Mouse (Mus musculus): Measurements from ENCODE around the gene Spryd7.

Spryd7 gene

DNA sequence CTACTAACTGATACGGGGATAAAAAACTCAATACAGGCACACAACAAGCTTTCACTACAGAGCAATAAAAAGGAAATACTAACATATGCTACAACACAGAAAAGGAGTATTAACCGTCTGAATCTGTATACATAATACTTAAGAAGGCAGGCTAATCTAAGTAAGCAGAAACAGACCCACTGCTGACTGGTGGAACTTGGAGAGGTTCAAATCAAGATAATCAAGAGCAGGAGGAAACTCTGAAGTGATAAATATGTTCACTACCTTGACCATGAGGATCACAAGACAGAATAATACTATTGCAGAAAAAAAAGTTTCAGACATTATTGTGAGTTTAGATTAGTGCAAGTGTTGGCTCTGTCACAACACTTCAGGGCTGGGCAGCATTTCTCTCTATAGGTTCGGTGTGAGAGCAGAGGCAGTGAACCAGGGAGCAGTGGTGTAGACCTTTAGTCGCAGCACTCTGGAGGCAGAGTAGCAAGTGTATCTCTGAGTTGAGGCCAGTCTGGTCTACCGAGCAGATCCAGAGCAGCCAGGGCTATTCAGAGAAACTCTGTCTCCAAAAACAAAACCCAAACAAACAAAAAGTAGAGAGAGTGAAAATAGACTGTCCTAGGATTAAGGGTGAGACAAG lies 19.9 kb downstream of the Spryd7 start:
- no peak for DNase-seq (ENCODE audit: inconsistent ontology term)

DNA sequence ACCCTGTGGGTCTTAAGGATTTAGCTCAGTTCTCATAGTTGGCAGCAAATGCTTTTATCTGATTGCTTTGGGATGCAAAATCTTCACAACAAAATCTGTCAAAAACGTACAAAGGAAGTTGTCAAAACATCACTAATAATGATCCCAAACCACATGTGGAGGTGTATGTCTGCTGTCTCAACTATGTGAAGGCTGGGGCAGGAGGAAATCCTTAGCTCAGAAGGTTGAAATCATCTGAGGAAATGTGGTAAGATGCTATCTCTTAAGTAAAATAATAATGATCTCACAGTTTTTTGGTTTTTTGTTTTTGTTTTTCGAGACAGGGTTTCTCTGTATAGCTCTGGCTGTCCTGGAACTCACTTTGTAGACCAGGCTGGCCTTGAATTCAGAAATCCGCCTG lies 20.9 kb downstream of the Spryd7 start:
- no peak for DNase-seq (ENCODE audit: inconsistent ontology term)

DNA sequence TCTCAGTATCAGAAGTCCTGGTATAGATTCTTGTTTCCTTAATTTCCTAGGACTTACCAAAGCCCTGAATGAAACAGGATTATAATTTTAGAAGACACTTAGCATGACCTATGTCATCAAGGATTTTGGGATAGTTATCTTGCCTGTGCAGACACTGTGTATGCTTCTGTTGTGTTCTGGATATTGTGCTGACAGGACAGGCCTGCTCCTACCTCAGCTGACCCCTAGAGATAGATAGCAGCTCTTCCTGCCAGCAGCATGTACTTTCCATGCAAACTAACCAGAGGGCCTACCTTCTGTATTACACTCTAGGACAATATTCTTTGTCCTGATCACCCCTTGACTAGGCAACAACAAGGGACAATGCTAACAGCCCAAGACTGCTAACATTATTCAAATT lies 25.7 kb downstream of the Spryd7 start:
- no peak for DNase-seq (ENCODE audit: inconsistent ontology term)

DNA sequence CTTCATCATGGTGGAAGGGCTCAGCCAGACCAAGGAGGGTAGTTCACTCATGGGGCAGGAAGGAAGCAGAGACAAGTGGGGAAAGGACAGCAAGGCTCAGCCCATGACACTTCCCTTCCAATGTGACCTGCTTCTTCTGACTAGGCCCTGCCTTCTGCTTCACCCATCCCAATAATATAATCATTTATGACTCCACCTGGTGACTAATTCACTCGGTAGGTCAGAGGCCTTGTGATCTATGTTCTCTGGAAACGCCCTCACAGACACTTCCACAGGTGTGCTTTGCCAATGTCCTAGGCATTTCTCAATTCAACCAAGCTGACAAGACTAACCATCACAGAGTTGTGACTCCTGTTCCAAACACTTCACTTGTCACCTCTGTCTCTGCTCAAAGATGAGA lies 26.3 kb downstream of the Spryd7 start:
- DNase-seq (ENCODE audit: inconsistent ontology term), result no peak

DNA sequence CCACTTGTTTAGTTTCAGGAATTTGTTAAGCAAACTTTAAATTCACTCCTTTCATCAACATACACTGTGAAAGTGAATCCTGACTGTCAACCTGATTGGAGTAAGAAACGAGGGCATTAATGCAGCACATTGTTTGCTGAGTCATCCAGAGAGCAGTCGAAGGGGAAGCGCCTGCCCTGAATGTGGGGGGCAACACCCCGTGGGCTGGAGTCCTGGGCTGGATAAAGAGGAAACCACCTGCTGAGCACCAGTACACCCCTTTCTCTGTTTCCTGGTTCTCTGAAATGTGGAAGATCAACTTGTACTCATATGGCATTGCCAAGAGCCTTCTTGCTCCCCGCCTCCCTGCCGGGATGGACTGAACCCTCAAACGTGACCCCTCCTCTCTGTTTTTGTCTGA lies 27.2 kb downstream of the Spryd7 start:
- no peak for DNase-seq (ENCODE audit: inconsistent ontology term)

DNA sequence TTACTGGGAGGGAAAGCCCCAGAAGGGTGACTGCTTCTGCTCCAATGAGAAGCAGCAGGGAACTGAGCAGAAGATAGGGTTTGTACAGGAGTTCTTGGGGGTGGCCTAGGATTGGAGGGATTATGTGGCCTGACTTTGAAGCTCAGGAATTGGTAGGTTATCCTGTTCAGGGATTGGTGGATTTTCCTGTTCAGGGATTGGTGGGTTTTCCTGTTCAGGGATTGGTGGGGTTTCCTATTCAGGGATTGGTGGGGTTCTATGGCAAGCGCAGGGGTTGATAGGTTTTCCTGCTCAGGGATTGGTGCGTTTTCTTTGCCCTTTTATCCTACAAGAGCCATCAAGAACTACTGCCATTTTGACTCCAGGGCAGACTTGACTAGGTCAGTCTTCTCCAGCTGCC lies 30.7 kb downstream of the Spryd7 start:
- DNase-seq (ENCODE audit: inconsistent ontology term), result no peak

DNA sequence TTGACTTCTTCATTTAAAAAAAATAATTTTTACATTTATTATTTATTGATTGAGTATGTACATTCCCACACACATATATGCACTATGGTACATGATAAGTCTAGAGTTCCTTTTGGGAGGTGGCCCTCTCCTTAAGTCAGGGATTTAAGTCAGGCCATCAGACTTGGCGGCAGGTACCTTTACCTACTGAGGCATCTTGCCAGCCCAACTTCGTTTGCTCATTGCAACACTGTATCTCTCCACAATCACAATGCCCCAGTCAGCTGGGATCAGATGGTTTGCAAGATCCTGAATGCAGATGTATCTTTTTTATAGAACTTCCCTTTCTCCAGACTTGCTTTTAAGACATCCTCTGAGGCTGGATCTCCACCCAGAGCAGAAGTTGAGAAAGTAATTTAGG lies 32.9 kb downstream of the Spryd7 start:
- no peak for DNase-seq (ENCODE audit: inconsistent ontology term)

DNA sequence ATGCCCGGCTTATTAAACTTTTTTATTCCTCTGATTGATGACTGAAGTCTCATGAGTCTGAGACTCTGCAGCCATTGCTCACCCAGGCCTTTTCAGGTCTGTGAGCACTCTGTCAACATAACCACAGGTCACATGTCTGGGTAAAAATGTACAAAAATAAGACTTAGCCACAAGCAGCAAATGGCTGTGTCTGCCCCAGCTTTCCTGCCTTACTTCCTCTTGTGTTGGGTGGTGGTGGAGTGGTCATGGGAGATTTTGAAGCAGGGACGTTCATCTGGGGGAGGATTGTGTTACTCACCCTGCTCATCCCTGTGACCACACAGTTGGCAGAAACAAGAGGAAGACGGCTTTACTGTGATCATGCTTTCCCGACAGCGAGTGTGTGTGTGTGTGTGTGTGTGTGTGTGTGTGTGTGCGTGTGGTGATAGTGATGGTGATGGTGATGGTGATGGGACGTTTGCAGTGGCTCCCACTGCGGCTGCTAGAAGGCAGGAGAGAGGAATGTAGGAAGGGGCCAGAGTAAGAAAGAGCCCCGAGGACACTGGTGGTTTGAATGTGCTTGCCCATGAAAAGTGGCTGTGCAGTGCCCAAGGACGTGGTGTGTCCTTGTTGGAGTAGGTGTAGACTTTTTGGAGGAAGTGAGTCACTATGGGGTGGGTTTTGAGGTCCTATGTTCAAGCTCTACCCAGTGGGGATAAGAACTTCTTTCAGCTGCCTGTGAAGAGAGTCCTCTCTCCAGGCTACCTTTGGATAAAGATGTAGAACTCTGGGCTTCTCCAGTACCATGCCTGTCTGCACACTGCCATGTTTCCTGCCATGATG lies 37.8 kb downstream of the Spryd7 start:
- no peak for DNase-seq (ENCODE audit: inconsistent ontology term)

DNA sequence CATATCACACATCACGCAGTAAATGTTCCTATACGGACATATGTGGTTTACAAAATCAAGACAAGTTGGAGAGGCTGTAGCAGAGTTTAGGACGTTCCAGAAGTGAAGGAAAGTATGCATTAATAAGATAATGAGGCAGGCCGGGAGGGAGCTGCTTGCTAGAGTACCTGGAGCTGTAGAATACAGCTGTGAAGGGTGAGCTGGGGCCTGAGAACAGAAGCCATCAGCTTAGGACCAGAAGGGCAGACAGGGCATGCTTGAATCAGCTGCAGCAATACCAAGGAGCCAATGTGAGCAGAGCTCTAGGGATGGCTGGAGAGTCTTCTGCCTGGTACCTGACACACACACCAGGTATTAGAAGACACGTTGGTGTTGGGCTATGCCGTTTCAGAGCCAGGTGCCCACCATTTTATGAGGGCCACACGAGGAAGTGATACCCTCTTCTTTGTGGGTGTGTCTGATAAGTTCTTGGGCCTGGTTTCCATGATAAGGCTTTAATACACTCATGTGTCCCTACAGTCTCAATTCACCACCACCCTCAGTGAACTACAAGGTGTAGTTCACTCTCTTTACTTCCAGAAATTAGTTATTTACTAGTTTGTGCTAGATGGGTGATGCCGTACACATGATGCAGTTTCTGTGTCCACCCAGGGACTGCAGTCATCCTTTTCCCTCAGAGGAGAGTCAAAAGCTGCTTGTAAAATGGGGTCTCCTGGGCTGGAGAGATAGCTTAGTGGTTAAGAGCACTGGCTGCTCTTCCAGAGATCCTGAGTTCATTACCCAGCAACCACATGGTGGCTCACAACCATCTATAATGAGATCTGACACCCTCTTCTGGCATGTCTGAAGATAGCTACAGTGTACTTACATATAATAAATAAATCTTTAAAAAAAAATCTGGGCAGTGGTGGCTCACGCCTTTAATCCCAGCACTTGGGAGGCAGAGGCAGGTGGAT lies 39.9 kb downstream of the Spryd7 start:
- no peak for DNase-seq (ENCODE audit: inconsistent ontology term)

DNA sequence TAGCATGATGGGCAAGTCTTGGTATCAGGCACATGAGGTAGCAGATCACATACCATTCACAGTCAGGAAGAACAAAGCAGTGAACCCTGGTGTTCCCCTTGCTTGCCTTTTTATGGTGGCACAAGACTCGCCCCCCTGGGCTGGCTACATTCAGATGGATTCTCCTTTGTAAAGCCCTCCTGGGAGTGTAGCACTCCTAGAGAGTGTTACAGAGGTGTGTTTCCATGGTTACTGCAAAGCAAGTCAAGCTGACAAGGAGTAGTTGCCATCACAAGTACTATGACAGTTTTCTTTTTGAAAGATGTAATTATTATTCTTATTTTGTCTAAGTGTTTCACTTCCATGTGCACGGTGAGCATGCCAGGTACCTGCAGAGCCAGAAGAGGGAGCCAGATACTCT lies 45.2 kb downstream of the Spryd7 start:
- DNase-seq (ENCODE audit: inconsistent ontology term), result no peak

DNA sequence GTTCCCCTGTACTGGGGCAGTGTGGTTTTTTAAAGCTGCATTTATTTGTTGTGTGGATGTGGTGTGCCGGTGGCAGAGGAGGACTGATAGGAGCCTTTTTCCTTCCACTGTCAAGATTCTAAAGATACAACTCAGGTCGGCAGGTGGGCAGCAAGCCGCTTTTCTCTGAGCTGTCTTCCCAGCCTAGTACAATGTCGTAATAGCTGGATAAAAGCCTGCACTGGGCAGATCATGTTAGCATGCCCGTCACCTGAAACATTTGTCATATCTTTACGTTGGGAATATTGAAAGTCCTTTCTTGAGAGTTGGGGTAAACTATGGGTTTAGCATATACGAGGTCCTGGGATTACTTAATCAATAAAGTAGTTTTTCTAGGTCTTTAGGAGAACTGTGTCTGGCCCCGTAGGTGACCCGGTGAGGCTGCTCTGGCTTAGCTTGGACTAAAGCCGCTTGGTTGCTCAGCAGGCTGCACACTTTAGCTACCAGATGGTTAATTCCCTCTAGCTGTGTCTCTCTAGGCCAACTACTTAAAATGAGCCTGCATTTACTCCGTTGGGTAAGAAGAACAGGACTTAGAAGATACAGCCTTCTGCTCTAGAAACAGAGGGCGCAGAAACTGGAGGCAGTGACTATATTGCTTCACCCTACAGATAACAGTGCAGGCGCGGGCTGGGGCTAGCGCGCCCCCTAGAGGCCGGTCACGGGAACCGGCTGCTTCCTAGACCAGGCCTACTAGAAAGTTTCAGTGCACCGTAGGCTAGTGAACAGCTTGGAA lies 58.8 kb downstream of the Spryd7 start:
- peak; percentile 73 for DNase-seq (ENCODE audit: inconsistent ontology term)

DNA sequence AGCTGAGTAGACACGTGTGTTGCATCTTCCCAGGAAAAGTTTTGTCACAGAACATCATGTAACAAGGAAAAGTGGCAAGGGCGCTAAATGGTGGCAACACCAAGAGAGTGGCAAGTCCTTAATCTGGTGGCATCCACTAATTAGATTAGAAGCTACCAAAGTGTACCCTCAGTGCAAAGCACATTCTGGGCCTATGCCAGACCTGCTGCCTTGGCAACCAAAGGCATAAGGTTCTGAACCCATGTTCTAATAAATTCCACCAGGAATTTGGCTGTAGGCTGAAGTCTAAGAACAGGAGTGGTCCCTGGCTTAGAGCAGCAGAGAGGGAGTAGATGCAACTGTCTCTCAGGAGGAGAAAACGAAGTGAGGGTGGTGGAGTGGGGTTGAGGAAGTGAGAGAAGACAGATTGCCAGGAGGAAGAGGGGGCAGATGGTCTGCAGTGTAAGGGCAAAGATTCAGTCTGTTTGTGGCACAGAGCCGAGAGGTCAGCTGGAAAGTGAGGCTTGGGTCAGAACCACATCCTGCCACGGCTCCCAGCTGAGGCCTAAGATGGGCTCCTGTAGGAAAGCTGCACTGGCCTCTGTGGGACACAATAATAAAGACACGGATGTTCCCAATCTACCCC lies 63.1 kb downstream of the Spryd7 start:
- DNase-seq (ENCODE audit: inconsistent ontology term), result no peak
